ENCODE assay signal across 14 mouse cellular contexts in genomic region chr2:158696451-158696850, GRCm38 (mm10).
"Had no signal": no experiment of that assay in that cellular context is flagged by ENCODE, and none has a peak within 500 bp of the region (broad histone marks: within the 10 kb centered on the region; RNA-seq: fewer than 3 reads in every experiment).

No protein-coding gene starts in this region.

- H3K9ac ChIP-seq: limb, embryonic 13.5 days; midbrain, embryonic 13.5 days; stomach, embryonic 15.5 days had no signal

- DNase-seq: kidney, adult 9 months; kidney, postnatal 4 days; left cerebral cortex, postnatal 4 days; right cerebral cortex, postnatal 14 days; thymus, adult 2 months; thymus, postnatal 36 days had no signal

- ATAC-seq: inflammation-experienced regulatory T-cells, adult 6 months; intestine, postnatal 0 days; midbrain, embryonic 13.5 days had no signal

- H3K4me2 ChIP-seq: limb, embryonic 13.5 days; liver, embryonic 11.5 days; midbrain, embryonic 13.5 days; stomach, embryonic 15.5 days had no signal

- H3K9me3 ChIP-seq: limb, embryonic 13.5 days; midbrain, embryonic 13.5 days; stomach, embryonic 15.5 days had no signal

- H3K4me1 ChIP-seq: limb, embryonic 13.5 days; midbrain, embryonic 13.5 days; stomach, embryonic 15.5 days had no signal

- H3K4me3 ChIP-seq: layer of hippocampus, adult 2 months; limb, embryonic 13.5 days; midbrain, embryonic 13.5 days; stomach, embryonic 15.5 days had no signal

- H3K27me3 ChIP-seq: limb, embryonic 13.5 days; midbrain, embryonic 13.5 days; stomach, embryonic 15.5 days had no signal

- H3K27ac ChIP-seq: kidney, postnatal 0 days; limb, embryonic 13.5 days; midbrain, embryonic 13.5 days; stomach, embryonic 15.5 days had no signal

- H3K36me3 ChIP-seq: limb, embryonic 13.5 days; midbrain, embryonic 13.5 days; stomach, embryonic 15.5 days had no signal
